ENCODE assay signal across 8 mouse cellular contexts in genomic region chr12:69363899-69364762, GRCm38 (mm10). TPM values are rescaled to one million over a fixed set of nuclear protein-coding genes. Genes with fewer than 3 reads are reported as not detected.
DNase-seq lines count a peak whose midpoint lies in the region; ATAC-seq and TF ChIP-seq lines count a peak whose summit lies in the region.

No protein-coding gene starts in this region.

- ATAC-seq in embryonic facial prominence, embryonic 14.5 days (ENCODE audit: low read depth), result peak; percentile 30; the same call in 1 of the 2 replicates
- peak; percentile 58 for ATAC-seq in liver, embryonic 11.5 days (replicated peaks; ENCODE audit: low FRiP score)

- WGBS in bone marrow, adult 2 months, result 4% methylated on average over 32 of the region's 32 CpGs
- WGBS in embryonic facial prominence, embryonic 14.5 days, result 5% methylated on average over 28 of the region's 32 CpGs
- WGBS in heart, embryonic 10.5 days, result 5% methylated on average over 32 of the region's 32 CpGs
- WGBS in liver, embryonic 11.5 days, result 5% methylated on average over 32 of the region's 32 CpGs

- H3K9ac ChIP-seq in embryonic facial prominence, embryonic 14.5 days (ENCODE audit: low read depth, low read length), result peak overlapping the region; percentile 74
- H3K9ac ChIP-seq in liver, embryonic 11.5 days (ENCODE audit: low read depth, low read length), result peak overlapping the region; percentile 67

- no peak for TF ChIP-seq CTCF in bone marrow, adult 2 months (IDR thresholded peaks at IDR 0.05; ENCODE audit: control insufficient read depth, insufficient read depth, low read length)

- peak overlapping the region; percentile 86 for H3K27ac ChIP-seq in bone marrow, adult 2 months (ENCODE audit: control insufficient read depth, insufficient read depth, low read depth, low read length, poor library complexity)
- H3K27ac ChIP-seq in embryonic facial prominence, embryonic 14.5 days (replicated peaks; ENCODE audit: low read depth, low read length), result peak overlapping the region; percentile 87
- peak overlapping the region; percentile 90 for H3K27ac ChIP-seq in heart, embryonic 10.5 days
- H3K27ac ChIP-seq in liver, embryonic 11.5 days (ENCODE audit: low read depth, low read length), result peak overlapping the region; percentile 74

- H3K4me2 ChIP-seq in embryonic facial prominence, embryonic 14.5 days (ENCODE audit: low read depth, low read length), result peak overlapping the region; percentile 67
- H3K4me2 ChIP-seq in liver, embryonic 11.5 days, result peak overlapping the region; percentile 69

- H3K4me3 ChIP-seq in bone marrow, adult 2 months (replicated peaks; ENCODE audit: control insufficient read depth, low read depth, low read length), result peak overlapping the region; percentile 88
- H3K4me3 ChIP-seq in embryonic facial prominence, embryonic 14.5 days (ENCODE audit: low read depth, low read length), result peak overlapping the region; percentile 49
- peak overlapping the region; percentile 68 for H3K4me3 ChIP-seq in heart, embryonic 10.5 days
- peak overlapping the region; percentile 52 for H3K4me3 ChIP-seq in liver, embryonic 11.5 days (ENCODE audit: low read depth, low read length)

- H3K4me1 ChIP-seq in bone marrow, adult 2 months (ENCODE audit: control insufficient read depth, insufficient read depth, low read length), result no peaks in the 10 kb centered on the region; the same call in 1 of the 2 replicates
- H3K4me1 ChIP-seq in embryonic facial prominence, embryonic 14.5 days (ENCODE audit: control insufficient read depth, insufficient read depth, low read length), result peaks cover 9% of the 10 kb centered on the region
- H3K4me1 ChIP-seq in heart, embryonic 10.5 days, result peaks cover 16% of the 10 kb centered on the region; the same call in 1 of the 2 replicates
- H3K4me1 ChIP-seq in liver, embryonic 11.5 days (replicated peaks; ENCODE audit: control insufficient read depth, insufficient read depth, low read length), result peaks cover 15% of the 10 kb centered on the region

- peak; percentile 76 to 77 for DNase-seq in B cell, adult 2 months
- DNase-seq in embryonic facial prominence, embryonic 14.5 days (ENCODE audit: low spot score), result peak; percentile 88
- DNase-seq in heart, embryonic 10.5 days (ENCODE audit: low spot score), result peak; percentile 92
- DNase-seq in kidney, adult 9 months, result peak; percentile 83
- peak; percentile 80 for DNase-seq in liver, embryonic 11.5 days (ENCODE audit: low spot score)
- DNase-seq in monocyte, adult 2 months (ENCODE audit: low read depth in 1 of 2, low spot score in 2 of 2), result peak; percentile 37 to 58
- DNase-seq in spleen, postnatal 14 days (ENCODE audit: low spot score in 2 of 2), result peak; percentile 74 to 78

- no peaks in the 10 kb centered on the region for H3K27me3 ChIP-seq in embryonic facial prominence, embryonic 14.5 days (replicated peaks; ENCODE audit: control insufficient read depth, insufficient read depth, low read length)
- H3K27me3 ChIP-seq in heart, embryonic 10.5 days (ENCODE audit: insufficient read depth, poor library complexity, severe bottlenecking), result no peaks in the 10 kb centered on the region
- no peaks in the 10 kb centered on the region for H3K27me3 ChIP-seq in liver, embryonic 11.5 days (replicated peaks; ENCODE audit: control insufficient read depth, insufficient read depth, low read length)

- H3K9me3 ChIP-seq in embryonic facial prominence, embryonic 14.5 days (ENCODE audit: control insufficient read depth, low read length), result no peaks in the 10 kb centered on the region
- H3K9me3 ChIP-seq in heart, embryonic 10.5 days, result no peaks in the 10 kb centered on the region
- H3K9me3 ChIP-seq in liver, embryonic 11.5 days (ENCODE audit: control insufficient read depth, low read length), result no peaks in the 10 kb centered on the region

- no peaks in the 10 kb centered on the region for H3K36me3 ChIP-seq in embryonic facial prominence, embryonic 14.5 days (ENCODE audit: control insufficient read depth, insufficient read depth, low read length)
- no peaks in the 10 kb centered on the region for H3K36me3 ChIP-seq in heart, embryonic 10.5 days
- H3K36me3 ChIP-seq in liver, embryonic 11.5 days (ENCODE audit: control insufficient read depth, insufficient read depth, low read length), result no peaks in the 10 kb centered on the region

- TF ChIP-seq POLR2A in bone marrow, adult 2 months (IDR thresholded peaks at IDR 0.05; ENCODE audit: borderline replicate concordance, control insufficient read depth, low read depth, low read length), result peak; percentile 71; the same call in 1 of the 2 replicates

RNA-seq across cellular contexts. Expression of gene Nemf, which starts 7.2 kb away (rescaled TPM):
- 28.9 and 43.5 TPM in 2 replicates for polyA plus RNA-seq in bone marrow, adult 2 months (2011; ENCODE audit: insufficient read depth, insufficient read length, low replicate concordance, missing spikeins)
- polyA plus RNA-seq in embryonic facial prominence, embryonic 14.5 days (2014; fragmentation: Nextera tagmentation; extraction: Ambion mirVana), result 65.8 and 75.1 TPM in 2 replicates
- 68.1 and 78.1 TPM in 2 replicates for polyA plus RNA-seq in heart, embryonic 10.5 days (2016; fragmentation: Nextera tagmentation; extraction: Ambion mirVana)
- 74.7 and 81.7 TPM in 2 replicates for polyA plus RNA-seq in liver, embryonic 11.5 days (2014; fragmentation: Nextera tagmentation; extraction: Ambion mirVana)

RNA-seq across cellular contexts. Expression of gene Arf6, which starts 7.8 kb away (rescaled TPM):
- 48.1 and 48.4 TPM in 2 replicates for polyA plus RNA-seq in bone marrow, adult 2 months (2011; ENCODE audit: insufficient read depth, insufficient read length, low replicate concordance, missing spikeins)
- polyA plus RNA-seq in embryonic facial prominence, embryonic 14.5 days (2014; fragmentation: Nextera tagmentation; extraction: Ambion mirVana), result 62.3 and 66.7 TPM in 2 replicates
- 37.1 and 50.4 TPM in 2 replicates for polyA plus RNA-seq in heart, embryonic 10.5 days (2016; fragmentation: Nextera tagmentation; extraction: Ambion mirVana)
- polyA plus RNA-seq in liver, embryonic 11.5 days (2014; fragmentation: Nextera tagmentation; extraction: Ambion mirVana), result 65.1 and 68.1 TPM in 2 replicates

RNA-seq across cellular contexts. Expression of gene Gm9887, which starts 8.1 kb away (rescaled TPM):
- polyA plus RNA-seq in bone marrow, adult 2 months (2011; ENCODE audit: insufficient read depth, insufficient read length, low replicate concordance, missing spikeins), result not detected in 2 replicates
- polyA plus RNA-seq in embryonic facial prominence, embryonic 14.5 days (2014; fragmentation: Nextera tagmentation; extraction: Ambion mirVana), result 1.7 and 1.8 TPM in 2 replicates
- polyA plus RNA-seq in heart, embryonic 10.5 days (2016; fragmentation: Nextera tagmentation; extraction: Ambion mirVana), result 0.95 and 1.8 TPM in 2 replicates
- 1.3 and 1.7 TPM in 2 replicates for polyA plus RNA-seq in liver, embryonic 11.5 days (2014; fragmentation: Nextera tagmentation; extraction: Ambion mirVana)

Comparison
In these comparisons a context has a peak if more than half of its experiments do, and no peak if none do; other contexts are left out.
1. Peak in every context shown above with its lines: DNase-seq, ATAC-seq, H3K4me3 ChIP-seq and H3K27ac ChIP-seq.